8 mouse cellular contexts compared by ENCODE assay signal in genomic region chr1:155097354-155097753, GRCm38 (mm10). TPM values are rescaled to one million over a fixed set of nuclear protein-coding genes. Genes with fewer than 3 reads are reported as not detected.
DNase-seq lines count a peak whose midpoint lies in the region; ATAC-seq and TF ChIP-seq lines count a peak whose summit lies in the region.

No protein-coding gene starts in this region.

- 32% methylated on average over 6 of the region's 6 CpGs for WGBS in kidney, embryonic 16.5 days
- WGBS in embryonic facial prominence, embryonic 10.5 days: 35% methylated on average over 6 of the region's 6 CpGs
- 21% methylated on average over 6 of the region's 6 CpGs for WGBS in intestine, embryonic 16.5 days

- no peak for DNase-seq in kidney, postnatal 14 days
- DNase-seq in embryonic facial prominence, embryonic 10.5 days (ENCODE audit: low spot score): no peak
- no peak for DNase-seq in embryo, embryonic 9.5 days (ENCODE audit: extremely low spot score)
- no peak for DNase-seq in kidney, adult 11 months

- H3K79me2 ChIP-seq in myocyte (ENCODE audit: control insufficient read depth, insufficient read depth): peaks cover 46% of the 10 kb centered on the region

- no peak for TF ChIP-seq POLR2A in myocyte (IDR thresholded peaks at IDR 0.05; ENCODE audit: insufficient read length, low read depth)

- peak overlapping the region; percentile 98 for H3K9ac ChIP-seq in kidney, embryonic 16.5 days (replicated peaks; ENCODE audit: low read length)
- peak overlapping the region; percentile 99 for H3K9ac ChIP-seq in intestine, embryonic 16.5 days (ENCODE audit: low read depth, low read length)

- no peaks in the 10 kb centered on the region for H3K9me3 ChIP-seq in kidney, embryonic 16.5 days (ENCODE audit: low read length)
- H3K9me3 ChIP-seq in embryonic facial prominence, embryonic 10.5 days: no peaks in the 10 kb centered on the region
- H3K9me3 ChIP-seq in intestine, embryonic 16.5 days (ENCODE audit: control insufficient read depth, low read length): no peaks in the 10 kb centered on the region

- H3K4me3 ChIP-seq in kidney, embryonic 16.5 days (ENCODE audit: low read length): peak overlapping the region; percentile 75
- peak overlapping the region; percentile 99 for H3K4me3 ChIP-seq in embryonic facial prominence, embryonic 10.5 days
- peak overlapping the region; percentile 96 for H3K4me3 ChIP-seq in intestine, embryonic 16.5 days (ENCODE audit: low read length)
- H3K4me3 ChIP-seq in myocyte: peak overlapping the region; percentile 69

- H3K4me1 ChIP-seq in kidney, embryonic 16.5 days (ENCODE audit: insufficient read depth, low read length): peaks cover 33% of the 10 kb centered on the region
- H3K4me1 ChIP-seq in embryonic facial prominence, embryonic 10.5 days: peaks cover 48% of the 10 kb centered on the region
- peaks cover 27% of the 10 kb centered on the region for H3K4me1 ChIP-seq in intestine, embryonic 16.5 days (ENCODE audit: control insufficient read depth, insufficient read depth, low read length)

- H3K27ac ChIP-seq in kidney, embryonic 16.5 days (ENCODE audit: low read length): peak overlapping the region; percentile 88; the same call in 1 of the 2 replicates
- peak overlapping the region; percentile 93; the same call in 1 of the 2 replicates for H3K27ac ChIP-seq in embryonic facial prominence, embryonic 10.5 days (replicated peaks)
- peak overlapping the region; percentile 93; the same call in 1 of the 2 replicates for H3K27ac ChIP-seq in intestine, embryonic 16.5 days (ENCODE audit: low read length)

- ATAC-seq in kidney, embryonic 16.5 days (ENCODE audit: low FRiP score, low TSS enrichment): no peak
- ATAC-seq in intestine, embryonic 16.5 days: no peak
- ATAC-seq in activated CD4-positive, CD25-positive, alpha-beta regulatory T cell, adult 4 months: no peak

- H3K27me3 ChIP-seq in kidney, embryonic 16.5 days (ENCODE audit: insufficient read depth, low read length): no peaks in the 10 kb centered on the region
- H3K27me3 ChIP-seq in embryonic facial prominence, embryonic 10.5 days (replicated peaks; ENCODE audit: low read depth, poor library complexity, severe bottlenecking): peaks cover 13% of the 10 kb centered on the region
- H3K27me3 ChIP-seq in intestine, embryonic 16.5 days (replicated peaks; ENCODE audit: control insufficient read depth, insufficient read depth, low read length): no peaks in the 10 kb centered on the region
- H3K27me3 ChIP-seq in myocyte (ENCODE audit: control insufficient read depth, insufficient read depth, insufficient read length): no peaks in the 10 kb centered on the region

- H3K4me2 ChIP-seq in kidney, embryonic 16.5 days (replicated peaks; ENCODE audit: low read depth, low read length): peak overlapping the region; percentile 76
- H3K4me2 ChIP-seq in intestine, embryonic 16.5 days (ENCODE audit: low read depth, low read length): peak overlapping the region; percentile 67
- H3K4me2 ChIP-seq in myocyte (ENCODE audit: low read depth): peak overlapping the region; percentile 88

- no peaks in the 10 kb centered on the region for H3K36me3 ChIP-seq in kidney, embryonic 16.5 days (ENCODE audit: insufficient read depth, low read length)
- H3K36me3 ChIP-seq in embryonic facial prominence, embryonic 10.5 days (replicated peaks): peaks cover 13% of the 10 kb centered on the region
- H3K36me3 ChIP-seq in intestine, embryonic 16.5 days (ENCODE audit: control insufficient read depth, insufficient read depth, low read length): no peaks in the 10 kb centered on the region
- peaks cover 7% of the 10 kb centered on the region for H3K36me3 ChIP-seq in myocyte (ENCODE audit: control insufficient read depth, insufficient read depth)

- peak overlapping the region; percentile 87 for H3ac ChIP-seq in myocyte (ENCODE audit: control insufficient read depth, insufficient read length)

TF ChIP-seq in myocyte, 11 proteins besides CTCF, POLR2A, EP300 and RAD21:
- TF ChIP-seq TCF3 (IDR thresholded peaks at IDR 0.05; ENCODE audit: insufficient read length, low read depth) (no peak), SRF (IDR thresholded peaks at IDR 0.05; ENCODE audit: control insufficient read depth, insufficient read length, low read depth) (no peak), MAX (IDR thresholded peaks at IDR 0.05; ENCODE audit: low read depth) (no peak), POLR2AphosphoS2 (IDR thresholded peaks at IDR 0.05; ENCODE audit: insufficient read length, low read depth) (no peak), CEBPB (IDR thresholded peaks at IDR 0.05; ENCODE audit: insufficient read depth, poor library complexity, severe bottlenecking) (no peak), REST (IDR thresholded peaks at IDR 0.05; ENCODE audit: insufficient read depth, insufficient read length) (no peak), E2F4 (IDR thresholded peaks at IDR 0.05; ENCODE audit: insufficient read depth) (no peak), MYOD1 (IDR thresholded peaks at IDR 0.05; ENCODE audit: control insufficient read depth in 1 of 3, insufficient read length in 2 of 3, low read depth in 2 of 3) (no peak), MYOG (IDR thresholded peaks at IDR 0.05; ENCODE audit: control insufficient read depth in 1 of 3, insufficient read depth in 1 of 3, insufficient read length in 2 of 3, low read depth in 2 of 3) (no peak), TCF12 (IDR thresholded peaks at IDR 0.05; ENCODE audit: insufficient read depth, poor library complexity, severe bottlenecking) (no peak), USF1 (IDR thresholded peaks at IDR 0.05; ENCODE audit: low read depth) (no peak)

RNA-seq across cellular contexts. Expression of gene Ier5, which starts 2.1 kb away (rescaled TPM):
- 4.4 and 5.3 TPM in 2 replicates for polyA plus RNA-seq in kidney, embryonic 16.5 days (2015; fragmentation: Nextera tagmentation; extraction: Ambion mirVana)
- polyA plus RNA-seq in embryonic facial prominence, embryonic 10.5 days (2016; fragmentation: Nextera tagmentation; extraction: Ambion mirVana): 4.4 TPM in 2 replicates
- 2.0 and 2.6 TPM in 2 replicates for polyA plus RNA-seq in intestine, embryonic 16.5 days (2015; fragmentation: Nextera tagmentation; extraction: Ambion mirVana)
- polyA plus RNA-seq in myocyte (2012; fragmentation: generic; extraction: Trizol): 21.1 TPM
- 1 to 10 TPM; 5.0 to 7.9 TPM for polyA plus RNA-seq in activated CD4-positive, CD25-positive, alpha-beta regulatory T cell, adult 4 months (2017; shearing (Covaris generic))

RNA-seq across cellular contexts. Expression of gene Mr1, which starts 49.3 kb away (rescaled TPM):
- polyA plus RNA-seq in kidney, embryonic 16.5 days (2015; fragmentation: Nextera tagmentation; extraction: Ambion mirVana): 7.1 and 8.6 TPM in 2 replicates
- polyA plus RNA-seq in embryonic facial prominence, embryonic 10.5 days (2016; fragmentation: Nextera tagmentation; extraction: Ambion mirVana): 1.2 and 1.4 TPM in 2 replicates
- polyA plus RNA-seq in intestine, embryonic 16.5 days (2015; fragmentation: Nextera tagmentation; extraction: Ambion mirVana): 4.6 and 5.2 TPM in 2 replicates
- polyA plus RNA-seq in myocyte (2012; fragmentation: generic; extraction: Trizol): 3.9 TPM
- 10 to 100 TPM; 19.1 to 20.7 TPM for polyA plus RNA-seq in activated CD4-positive, CD25-positive, alpha-beta regulatory T cell, adult 4 months (2017; shearing (Covaris generic))
